19 mouse cellular contexts compared by ENCODE assay signal in the genomic region with DNA sequence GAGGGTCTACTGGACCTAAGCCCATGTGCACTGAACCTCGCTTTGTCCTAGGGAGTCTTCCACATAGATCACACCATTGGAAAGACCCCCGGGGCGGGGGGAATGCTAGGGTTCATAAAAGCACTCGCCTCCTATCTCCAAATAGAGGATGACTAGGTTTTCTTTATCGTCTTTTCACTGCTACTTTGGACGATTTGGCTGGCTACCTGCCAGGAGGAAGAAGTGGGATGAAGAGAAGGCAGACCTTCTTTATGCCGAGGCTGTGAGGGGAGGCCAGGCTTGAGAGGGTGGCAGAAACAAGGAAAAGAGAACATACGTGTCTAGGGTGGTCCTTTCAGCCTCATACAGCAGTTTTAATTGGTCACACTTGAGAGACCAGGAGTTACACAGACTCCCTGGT.
A peak's percentile ranks its signal among the peaks of the same experiment; 100 is the strongest.
DNase-seq lines count a peak whose midpoint lies in the region; TF ChIP-seq lines count a peak whose summit lies in the region.
"Had no signal": no experiment of that assay in that cellular context is flagged by ENCODE, and none has a peak within 500 bp of the region (broad histone marks: within the 10 kb centered on the region; RNA-seq: fewer than 3 reads in every experiment).

No protein-coding gene starts in this region.

- H3K27ac ChIP-seq in MEL (ENCODE audit: control insufficient read depth, low read depth, low read length): no peak overlapping the region

- peaks cover under 1 to 21% of the 10 kb centered on the region in 2 experiments for H3K4me1 ChIP-seq in MEL (ENCODE audit: control insufficient read depth in 1 of 2, insufficient read depth in 2 of 2, low read length in 2 of 2)

- no peaks in the 10 kb centered on the region for H3K9me3 ChIP-seq in MEL (replicated peaks; ENCODE audit: insufficient read depth, low read length)
- H3K9me3 ChIP-seq: G1E had no signal

- TF ChIP-seq RAD21 in MEL (IDR thresholded peaks at IDR 0.05; ENCODE audit: low read depth, low read length): no peak

- no peak for TF ChIP-seq POLR2A in MEL (IDR thresholded peaks at IDR 0.05; ENCODE audit: control insufficient read depth in 1 of 2, insufficient read depth in 1 of 2, low read depth in 1 of 2, low read length in 2 of 2, poor library complexity in 1 of 2)

- H3K9ac ChIP-seq in MEL (ENCODE audit: control insufficient read depth, low read depth, low read length, poor library complexity, severe bottlenecking): no peak overlapping the region

- H3K27me3 ChIP-seq in MEL (ENCODE audit: control insufficient read depth in 1 of 2, insufficient read depth in 2 of 2, low read length in 2 of 2): no peaks in the 10 kb centered on the region
- H3K27me3 ChIP-seq: CH12.LX, Patski had no signal

- no peaks in the 10 kb centered on the region for H3K79me2 ChIP-seq in MEL (ENCODE audit: control insufficient read depth, insufficient read depth, low read length, poor library complexity)

- no peak overlapping the region for H3K4me3 ChIP-seq in MEL (ENCODE audit: control insufficient read depth in 1 of 2, insufficient read depth in 1 of 2, low read depth in 2 of 2, low read length in 2 of 2)

- no peak for TF ChIP-seq CTCF in MEL (IDR thresholded peaks at IDR 0.05 in 2 of 3, conservative IDR thresholded peaks at IDR 0.05 in 1 of 3; ENCODE audit: control insufficient read depth in 1 of 3, insufficient read depth in 1 of 3, low read depth in 2 of 3, low read length in 3 of 3, poor library complexity in 1 of 3, severe bottlenecking in 1 of 3)

- H3K36me3 ChIP-seq in MEL (ENCODE audit: control insufficient read depth in 1 of 2, insufficient read depth in 2 of 2, low read length in 2 of 2): peaks cover 0 to 12% of the 10 kb centered on the region in 2 experiments; a peak in 2 of 4 replicates
- H3K36me3 ChIP-seq: G1E had no signal

- DNase-seq in MEL (ENCODE audit: low read depth, low spot score) (peak; percentile 71), MEL-GATA-1-ER (ENCODE audit: extremely low read depth, low read depth) (peak; percentile 11)
- DNase-seq in adrenal gland, postnatal 10 days: no peak
- no peak for DNase-seq in cerebellum, adult 9-10 months
- DNase-seq: adrenal gland, adult 2 months; adrenal gland, adult 8-10 months; adrenal gland, postnatal 14 days; adrenal gland, postnatal 25 days; adrenal gland, postnatal 36 days; B cell, adult 2 months; cerebellum, adult 11 months; cerebellum, adult 11-12 months; cerebellum, adult 18-20 months; cerebellum, adult 2 months; cerebellum, adult 8-10 months; cerebellum, adult 9-11 months had no signal

- TF ChIP-seq EP300 in MEL (IDR thresholded peaks at IDR 0.05; ENCODE audit: low read depth in 1 of 2, low read length in 2 of 2): peak in 1 of 2 experiments; percentile 51; a peak in 3 of 4 replicates

TF ChIP-seq in MEL, 35 proteins besides CTCF, POLR2A, EP300 and RAD21:
- TF ChIP-seq MYB (IDR thresholded peaks at IDR 0.05; ENCODE audit: low read depth, low read length): no peak
- TF ChIP-seq RCOR1 (IDR thresholded peaks at IDR 0.05; ENCODE audit: low read depth, low read length): peak; percentile 53; the same call in 1 of the 2 replicates
- no peak for TF ChIP-seq CHD1 (IDR thresholded peaks at IDR 0.05; ENCODE audit: low read depth, low read length)
- TF ChIP-seq TBP (IDR thresholded peaks at IDR 0.05; ENCODE audit: low read depth, low read length): no peak
- TF ChIP-seq ETS1 (IDR thresholded peaks at IDR 0.05; ENCODE audit: low read depth, low read length): 0 out of 2 replicates have a peak, but pooled peaks have one; percentile 25
- TF ChIP-seq USF2 (IDR thresholded peaks at IDR 0.05; ENCODE audit: borderline replicate concordance in 1 of 2, insufficient read depth in 1 of 2, low read depth in 1 of 2, low read length in 2 of 2): no peak
- TF ChIP-seq TCF12 (IDR thresholded peaks at IDR 0.05; ENCODE audit: low read depth, low read length): 0 out of 2 replicates have a peak, but pooled peaks have one; percentile 19
- TF ChIP-seq MAZ (IDR thresholded peaks at IDR 0.05; ENCODE audit: low read depth, low read length): no peak
- TF ChIP-seq JUND (IDR thresholded peaks at IDR 0.05; ENCODE audit: low read depth, low read length): no peak

Comparison
In these comparisons a context has a peak if more than half of its experiments do, and no peak if none do; other contexts are left out.
1. DNase-seq: peak in MEL (single experiment) and MEL-GATA-1-ER (single experiment); none in adrenal gland, postnatal 10 days (single experiment) and cerebellum, adult 9-10 months (single experiment).